Mouse (Mus musculus): ENCODE data around the gene Elavl3. TPM values are rescaled to one million over a fixed set of nuclear protein-coding genes. Genes with fewer than 3 reads are reported as not detected.
"Not testable (repeated sequence)": the region's sequence is repeated elsewhere in the genome, so short reads cannot be mapped to it uniquely, and the experiment has no call there.

The Elavl3 gene
- total RNA-seq (2021): 100 to 1,000 TPM; 156 to 160 TPM
- long read RNA-seq, experiment 1, full-length matches to known transcripts: 2 of 42 reads
- long read RNA-seq, experiment 1, partial matches to known transcripts: 2 of 42 reads
- long read RNA-seq, experiment 1, other reads (novel, unspliced or antisense): 38 of 42 reads
- long read RNA-seq, experiment 2, partial matches to known transcripts: 1 of 57 reads
- long read RNA-seq, experiment 2, other reads (novel, unspliced or antisense): 56 of 57 reads

GRCm38 (mm10) chr9:22051958-22052254 is at the start of gene Elavl3:
Elavl3 (minus strand) TSS chr9:22052023.
- DNase-seq (ENCODE audit: low spot score in 2 of 2): peak; percentile 84 to 86
- peak within 1 kb of the TSS; percentile 94 for H3K27ac ChIP-seq
- H3K4me3 ChIP-seq: peak within 1 kb of the TSS; percentile 93
- peak; percentile 67 for TF ChIP-seq CTCF (conservative IDR thresholded peaks at IDR 0.05)

- no peak for DNase-seq (ENCODE audit: low spot score in 2 of 2)
- no peak for TF ChIP-seq CTCF (conservative IDR thresholded peaks at IDR 0.05)
- H3K4me3 ChIP-seq: no peak overlapping the region
- no peak overlapping the region for H3K27ac ChIP-seq
Measured at GRCm38 (mm10) chr9:22099922-22100321, 48.1 kb upstream of the Elavl3 start.

- Histone ChIP-seq H3K4me3 (no peak within 1 kb of the TSS), H3K27ac (no peak within 1 kb of the TSS)
- TF ChIP-seq CTCF (conservative IDR thresholded peaks at IDR 0.05): no peak
- no peak for DNase-seq (ENCODE audit: low spot score in 2 of 2)
Measured at GRCm38 (mm10) chr9:22098993-22099696, 47.3 kb upstream of the Elavl3 start, which contains the start of gene Cnn1. Cnn1 (plus strand) TSS chr9:22099216.

DNA sequence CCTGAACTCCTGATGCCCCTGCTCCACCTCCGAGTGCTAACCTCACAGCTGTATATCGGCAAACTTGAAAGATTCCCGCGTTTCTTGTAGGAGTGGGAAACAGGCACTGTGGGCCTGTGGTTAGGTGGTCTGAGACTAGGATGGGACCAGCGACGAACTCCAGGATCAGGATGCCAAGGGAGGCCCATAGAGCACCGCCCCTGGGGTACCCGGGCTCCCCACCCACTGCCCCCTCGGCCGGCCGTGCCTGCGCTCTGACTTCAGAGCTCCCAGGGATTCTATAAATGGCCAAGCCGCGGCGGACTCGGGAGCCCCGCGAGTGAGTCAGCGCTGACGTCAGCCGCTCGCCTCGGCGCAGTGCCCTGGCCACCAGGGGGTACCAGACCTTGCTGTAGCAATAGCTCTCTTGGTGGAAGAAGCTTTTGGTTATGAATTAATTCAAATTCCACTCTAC is 44.1 kb upstream of the Elavl3 start:
- Histone ChIP-seq H3K27ac (no peak overlapping the region), H3K4me3 (peak overlapping the region; percentile 46)
- peak; percentile 85 for TF ChIP-seq CTCF (conservative IDR thresholded peaks at IDR 0.05)
- DNase-seq (ENCODE audit: low spot score in 2 of 2): peak; percentile 51 to 76

GRCm38 (mm10) chr9:22092746-22093145 is 40.9 kb upstream of the Elavl3 start:
- H3K27ac ChIP-seq: no peak overlapping the region
- no peak for DNase-seq (ENCODE audit: low spot score in 2 of 2)
- no peak for TF ChIP-seq CTCF (conservative IDR thresholded peaks at IDR 0.05)

DNA sequence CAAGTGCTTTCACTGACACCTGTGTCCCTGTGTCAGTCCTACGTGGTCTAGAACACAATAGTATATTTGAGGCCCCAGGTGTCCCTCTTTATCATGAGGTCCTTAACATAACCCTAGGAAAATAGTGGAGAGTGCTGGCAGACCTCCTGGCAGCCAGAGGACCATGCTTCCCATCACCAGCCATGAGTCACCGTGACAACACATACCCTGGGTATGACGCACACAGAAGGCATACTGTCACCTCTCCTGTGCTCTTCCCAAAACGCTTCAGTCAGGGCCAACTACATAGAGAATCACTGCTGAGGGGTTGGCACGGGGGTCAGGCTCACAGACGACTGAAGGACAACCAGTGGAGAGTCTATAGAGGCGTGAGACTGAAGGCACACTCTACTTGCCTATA is 38.2 kb upstream of the Elavl3 start:
- TF ChIP-seq CTCF (conservative IDR thresholded peaks at IDR 0.05): no peak
- no peak overlapping the region for H3K4me3 ChIP-seq
- no peak for DNase-seq (ENCODE audit: low spot score in 2 of 2)

More at GRCm38 (mm10) chr9:22092746-22093145, 40.9 kb upstream of the Elavl3 start:
- H3K4me3 ChIP-seq: no peak overlapping the region

DNA sequence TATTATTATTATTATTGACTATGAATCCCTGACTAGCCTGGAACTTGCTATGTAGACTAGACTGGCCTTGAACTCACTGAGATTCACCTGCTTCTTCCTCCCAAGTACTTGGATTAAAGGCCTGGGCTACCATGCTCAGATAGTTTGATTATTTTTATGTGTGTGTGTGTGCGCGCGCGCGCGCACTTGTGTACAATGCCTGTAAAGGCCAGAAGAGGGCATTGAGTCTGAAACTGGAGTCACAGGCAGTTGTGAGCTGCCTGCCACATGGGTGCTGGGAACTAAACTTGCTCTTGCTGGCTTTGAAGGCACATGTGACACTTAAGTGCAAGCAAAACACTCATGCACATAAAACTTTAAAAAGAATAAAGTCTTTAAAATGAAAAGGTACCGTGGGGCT is 37.5 kb upstream of the Elavl3 start:
- no peak overlapping the region for H3K4me3 ChIP-seq
- TF ChIP-seq CTCF (conservative IDR thresholded peaks at IDR 0.05): no peak
- DNase-seq (ENCODE audit: low spot score in 2 of 2): no peak
- H3K27ac ChIP-seq: no peak overlapping the region

More for the DNA sequence above, 38.2 kb upstream of the Elavl3 start:
- no peak overlapping the region for H3K27ac ChIP-seq

- peak; percentile 54 for TF ChIP-seq CTCF (conservative IDR thresholded peaks at IDR 0.05)
- DNase-seq (ENCODE audit: low spot score in 2 of 2): no peak
- no peak overlapping the region for H3K27ac ChIP-seq
- H3K4me3 ChIP-seq: no peak overlapping the region
Measured at GRCm38 (mm10) chr9:22087034-22087618, 35.3 kb upstream of the Elavl3 start.

- Histone ChIP-seq H3K4me3 (peak overlapping the region; percentile 73), H3K27ac (peak overlapping the region; percentile 95)
- DNase-seq (ENCODE audit: low spot score in 2 of 2): no peak
- no peak for TF ChIP-seq CTCF (conservative IDR thresholded peaks at IDR 0.05)
Measured at GRCm38 (mm10) chr9:22086012-22086411, 34.2 kb upstream of the Elavl3 start.

DNA sequence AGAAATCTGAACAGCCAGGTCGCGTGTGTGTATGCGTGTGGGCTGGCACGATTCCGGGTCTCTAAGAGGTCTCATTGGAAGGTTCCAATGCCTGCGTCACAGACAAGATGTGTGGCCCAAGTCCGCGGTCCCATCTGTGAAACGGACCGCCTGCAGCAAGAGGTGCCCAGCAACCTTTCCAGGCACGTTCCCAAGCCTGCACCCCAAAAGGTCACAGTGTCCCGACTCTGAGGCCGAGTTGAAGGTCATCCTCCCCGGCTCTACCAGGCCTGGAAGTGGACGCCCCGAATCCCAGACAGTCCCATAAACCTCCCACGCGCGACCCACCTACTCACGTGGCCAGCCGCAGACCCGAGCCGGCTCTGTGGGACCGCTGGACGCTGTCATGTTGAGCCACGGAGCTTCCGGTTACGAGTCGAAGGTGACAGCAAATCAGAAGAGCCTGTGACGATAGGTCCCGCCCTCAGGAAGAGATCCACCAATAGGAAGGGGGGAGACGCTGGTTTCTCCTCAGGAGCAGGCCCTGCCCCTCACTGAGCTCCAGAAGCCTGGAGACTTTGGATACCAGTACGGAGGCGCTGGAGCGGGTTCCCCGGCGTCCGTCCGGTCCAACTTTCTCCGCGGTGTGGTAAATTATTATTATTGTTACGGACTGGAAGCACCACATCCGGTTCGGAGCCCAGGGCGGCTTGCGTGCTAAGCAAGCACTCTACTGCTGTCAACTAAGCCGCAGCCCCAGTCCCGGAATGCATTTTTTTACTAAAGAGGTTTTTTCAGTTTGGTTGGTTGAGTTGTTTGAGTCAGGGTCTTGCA is 33.4 kb upstream of the Elavl3 start, which contains the start of gene Ecsit:
Gene Ecsit, minus strand, starts transcription at position 417 of the 813 bp plus-strand sequence.
- Histone ChIP-seq H3K27ac (peak within 1 kb of the TSS; percentile 95), H3K4me3 (peak within 1 kb of the TSS; percentile 73)
- no peak for TF ChIP-seq CTCF (conservative IDR thresholded peaks at IDR 0.05)
- peak; percentile 95 to 97 for DNase-seq (ENCODE audit: low spot score in 2 of 2)

DNA sequence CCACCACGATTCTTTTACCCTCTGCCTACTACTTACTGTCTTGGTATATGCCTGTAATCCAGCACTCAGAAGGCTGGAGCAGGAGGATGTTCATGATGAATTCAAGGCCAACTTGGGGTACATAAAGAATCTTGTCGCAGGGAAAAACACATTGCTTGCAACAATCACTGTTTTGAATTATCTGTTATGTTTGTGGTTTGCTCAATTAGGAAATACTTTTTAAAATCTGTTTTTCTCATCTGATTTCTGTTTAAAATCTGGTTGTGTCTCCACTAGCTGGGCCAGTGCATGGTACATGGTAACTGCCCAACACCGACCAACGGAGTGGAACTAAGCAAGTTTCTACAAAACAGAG is 32.8 kb upstream of the Elavl3 start:
- no peak for TF ChIP-seq CTCF (conservative IDR thresholded peaks at IDR 0.05)
- Histone ChIP-seq H3K27ac (peak overlapping the region; percentile 95), H3K4me3 (peak overlapping the region; percentile 73)
- no peak for DNase-seq (ENCODE audit: low spot score in 2 of 2)

DNA sequence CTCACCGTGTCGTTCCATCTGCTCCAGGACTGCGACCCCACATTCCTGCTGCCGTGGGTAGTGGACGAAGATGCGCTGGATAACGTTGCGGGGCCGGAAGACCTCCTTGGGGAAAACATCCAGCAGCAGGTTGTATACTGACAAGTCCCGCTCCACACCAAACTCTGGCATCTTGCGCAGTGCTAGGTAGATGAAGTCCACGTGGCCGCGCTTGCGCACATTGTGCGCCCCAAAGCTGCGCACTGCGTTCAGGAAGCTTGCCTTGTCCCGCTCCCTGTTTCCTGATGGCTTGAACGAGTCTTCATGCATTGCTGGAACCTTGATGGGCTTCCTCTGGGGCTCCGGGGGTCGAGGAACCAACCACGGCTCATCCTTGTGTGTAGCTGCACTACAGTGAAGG is 24.4 kb upstream of the Elavl3 start:
- DNase-seq (ENCODE audit: low spot score in 2 of 2): no peak
- no peak overlapping the region for H3K4me3 ChIP-seq
- no peak for TF ChIP-seq CTCF (conservative IDR thresholded peaks at IDR 0.05)
- H3K27ac ChIP-seq: no peak overlapping the region

DNA sequence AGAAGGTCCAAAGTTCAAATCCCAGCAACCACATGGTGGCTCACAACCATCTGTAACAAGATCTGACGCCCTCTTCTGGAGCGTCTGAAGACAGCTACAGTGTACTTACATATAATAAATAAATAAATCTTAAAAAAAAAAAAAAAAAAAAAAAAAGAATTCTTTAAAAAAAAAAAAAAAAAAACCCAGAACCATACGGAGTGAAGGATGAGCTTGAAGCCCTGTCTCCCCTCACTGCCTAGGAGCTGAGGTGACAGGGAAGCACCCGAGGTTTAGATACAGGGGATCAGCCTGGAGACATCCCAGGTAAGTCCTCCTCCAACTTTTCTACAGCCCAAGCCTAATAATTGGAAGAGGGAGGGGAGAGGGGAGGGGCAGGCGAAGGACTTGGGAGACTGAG is 24.0 kb upstream of the Elavl3 start:
- not testable (repeated sequence) for H3K4me3 ChIP-seq; DNase-seq (ENCODE audit: low spot score in 2 of 2); H3K27ac ChIP-seq
